Mouse (Mus musculus): ENCODE measurements around the gene Limch1. TPM values are rescaled to one million over a fixed set of nuclear protein-coding genes. Genes with fewer than 3 reads are reported as not detected.

The Limch1 gene
- polyA plus RNA-seq, 1 experiment from 2014 or later = 67.8 TPM

- Histone ChIP-seq H3K4me1 (ENCODE audit: insufficient read depth) (peaks cover 16% of the 10 kb centered on the region; the same call in 1 of the 2 replicates), H3K9ac (no peak overlapping the region), H3K27ac (ENCODE audit: low read depth) (0 out of 2 replicates have a peak overlapping the region, but pooled peaks have one; percentile 32), H3K36me3 (ENCODE audit: insufficient read depth) (no peaks in the 10 kb centered on the region), H3K4me2 (no peak overlapping the region), H3K9me3 (ENCODE audit: low read depth, low read length) (no peaks in the 10 kb centered on the region), H3K27me3 (ENCODE audit: insufficient read depth, low read length) (no peaks in the 10 kb centered on the region), H3K4me3 (ENCODE audit: low read depth, low read length) (no peak overlapping the region)
- 79% methylated on average over 5 of the region's 5 CpGs for WGBS
- no peak for DNase-seq
- no peak for TF ChIP-seq CTCF (IDR thresholded peaks at IDR 0.05; ENCODE audit: low read depth)
- no peak for ATAC-seq (ENCODE audit: insufficient read depth)
These were observed 142.4 kb downstream of the Limch1 start for GRCm38 (mm10) chr5:66888061-66888460.

GRCm38 (mm10) chr5:66889337-66889736, 143.7 kb downstream of the Limch1 start:
- WGBS = 90% methylated on average over 11 of the region's 11 CpGs

GRCm38 (mm10) chr5:66895440-66896120, 150.0 kb downstream of the Limch1 start:
- no peak for TF ChIP-seq CTCF (IDR thresholded peaks at IDR 0.05; ENCODE audit: low read depth)
- Histone ChIP-seq H3K27ac (ENCODE audit: low read depth) (no peak overlapping the region), H3K9ac (no peak overlapping the region)

More at GRCm38 (mm10) chr5:66889337-66889736, 143.7 kb downstream of the Limch1 start:
- Histone ChIP-seq H3K4me2 (no peak overlapping the region), H3K27ac (ENCODE audit: low read depth) (no peak overlapping the region), H3K27me3 (ENCODE audit: insufficient read depth, low read length) (no peaks in the 10 kb centered on the region), H3K9ac (no peak overlapping the region), H3K9me3 (ENCODE audit: low read depth, low read length) (no peaks in the 10 kb centered on the region), H3K4me3 (ENCODE audit: low read depth, low read length) (no peak overlapping the region), H3K36me3 (ENCODE audit: insufficient read depth) (no peaks in the 10 kb centered on the region), H3K4me1 (ENCODE audit: insufficient read depth) (peaks cover 16% of the 10 kb centered on the region; the same call in 1 of the 2 replicates)
- ATAC-seq (ENCODE audit: insufficient read depth) (no peak), DNase-seq (no peak)
- no peak for TF ChIP-seq CTCF (IDR thresholded peaks at IDR 0.05; ENCODE audit: low read depth)

GRCm38 (mm10) chr5:66897584-66897983, 152.0 kb downstream of the Limch1 start:
- 76% methylated on average over 5 of the region's 5 CpGs for WGBS
- H3K4me1 ChIP-seq (ENCODE audit: insufficient read depth) = no peaks in the 10 kb centered on the region
- ATAC-seq (ENCODE audit: insufficient read depth) (no peak), DNase-seq (no peak)
- H3K4me2 ChIP-seq = no peak overlapping the region
- H3K4me3 ChIP-seq (ENCODE audit: low read depth, low read length) = no peak overlapping the region
- no peak for TF ChIP-seq CTCF (IDR thresholded peaks at IDR 0.05; ENCODE audit: low read depth)
- H3K27me3 ChIP-seq (ENCODE audit: insufficient read depth, low read length) = no peaks in the 10 kb centered on the region
- H3K27ac ChIP-seq (ENCODE audit: low read depth) = no peak overlapping the region
- H3K9me3 ChIP-seq (ENCODE audit: low read depth, low read length) = no peaks in the 10 kb centered on the region
- no peaks in the 10 kb centered on the region for H3K36me3 ChIP-seq (ENCODE audit: insufficient read depth)
- no peak overlapping the region for H3K9ac ChIP-seq

More at GRCm38 (mm10) chr5:66895440-66896120, 150.0 kb downstream of the Limch1 start:
- 66% methylated on average over 9 of the region's 9 CpGs for WGBS
- Histone ChIP-seq H3K27me3 (ENCODE audit: insufficient read depth, low read length) (no peaks in the 10 kb centered on the region), H3K4me1 (ENCODE audit: insufficient read depth) (no peaks in the 10 kb centered on the region), H3K36me3 (ENCODE audit: insufficient read depth) (no peaks in the 10 kb centered on the region), H3K9me3 (ENCODE audit: low read depth, low read length) (no peaks in the 10 kb centered on the region), H3K4me3 (ENCODE audit: low read depth, low read length) (no peak overlapping the region), H3K4me2 (no peak overlapping the region)
- no peak for DNase-seq
- ATAC-seq (ENCODE audit: insufficient read depth) = no peak

GRCm38 (mm10) chr5:66898252-66898651, 152.6 kb downstream of the Limch1 start:
- H3K27ac ChIP-seq (ENCODE audit: low read depth) = no peak overlapping the region
- no peak overlapping the region for H3K9ac ChIP-seq
- H3K9me3 ChIP-seq (ENCODE audit: low read depth, low read length) = no peaks in the 10 kb centered on the region
- H3K27me3 ChIP-seq (ENCODE audit: insufficient read depth, low read length) = no peaks in the 10 kb centered on the region
- no peaks in the 10 kb centered on the region for H3K4me1 ChIP-seq (ENCODE audit: insufficient read depth)
- H3K36me3 ChIP-seq (ENCODE audit: insufficient read depth) = no peaks in the 10 kb centered on the region
- no peak for DNase-seq
- no peak overlapping the region for H3K4me2 ChIP-seq
- no peak overlapping the region for H3K4me3 ChIP-seq (ENCODE audit: low read depth, low read length)
- WGBS = 57% methylated on average over 1 of the region's 1 CpGs
- ATAC-seq (ENCODE audit: insufficient read depth) = no peak; the same call in 1 of the 2 replicates
- TF ChIP-seq CTCF (IDR thresholded peaks at IDR 0.05; ENCODE audit: low read depth) = no peak

- Histone ChIP-seq H3K4me1 (ENCODE audit: insufficient read depth) (no peaks in the 10 kb centered on the region), H3K4me2 (no peak overlapping the region), H3K4me3 (ENCODE audit: low read depth, low read length) (no peak overlapping the region), H3K27me3 (ENCODE audit: insufficient read depth, low read length) (no peaks in the 10 kb centered on the region), H3K27ac (ENCODE audit: low read depth) (no peak overlapping the region), H3K36me3 (ENCODE audit: insufficient read depth) (no peaks in the 10 kb centered on the region), H3K9me3 (ENCODE audit: low read depth, low read length) (no peaks in the 10 kb centered on the region), H3K9ac (no peak overlapping the region)
- no peak for TF ChIP-seq CTCF (IDR thresholded peaks at IDR 0.05; ENCODE audit: low read depth)
- ATAC-seq (ENCODE audit: insufficient read depth) (no peak), DNase-seq (no peak)
- WGBS = 51% methylated on average over 9 of the region's 9 CpGs
These were observed 153.3 kb downstream of the Limch1 start for GRCm38 (mm10) chr5:66898811-66899430.

- no peak overlapping the region for H3K4me3 ChIP-seq (ENCODE audit: low read depth, low read length)
These were observed 155.5 kb downstream of the Limch1 start for GRCm38 (mm10) chr5:66901116-66901515.

More at GRCm38 (mm10) chr5:66901116-66901515, 155.5 kb downstream of the Limch1 start:
- Histone ChIP-seq H3K36me3 (ENCODE audit: insufficient read depth) (no peaks in the 10 kb centered on the region), H3K4me2 (no peak overlapping the region), H3K27me3 (ENCODE audit: insufficient read depth, low read length) (no peaks in the 10 kb centered on the region), H3K9me3 (ENCODE audit: low read depth, low read length) (no peaks in the 10 kb centered on the region), H3K9ac (no peak overlapping the region), H3K4me1 (ENCODE audit: insufficient read depth) (peaks cover 5% of the 10 kb centered on the region), H3K27ac (ENCODE audit: low read depth) (no peak overlapping the region)
- TF ChIP-seq CTCF (IDR thresholded peaks at IDR 0.05; ENCODE audit: low read depth) = no peak
- WGBS = 90% methylated on average over 4 of the region's 4 CpGs
- DNase-seq (peak; percentile 31), ATAC-seq (ENCODE audit: insufficient read depth) (no peak)
